Mouse (Mus musculus) lung, adult 2 months (tissue): ENCODE data around the gene Cpz. TPM values are rescaled to one million over a fixed set of nuclear protein-coding genes. Genes with fewer than 3 reads are reported as not detected.
A peak's percentile ranks its signal among the peaks of the same experiment; 100 is the strongest.

ENCODE experiments used
- DNase-seq: peaks from one replicate; pipeline ENCODE4 v3.0.0; 2022
- H3K4me1 ChIP-seq: fragments of 200-500 bp; 2 replicates; pipeline ENCODE4 v1.6.1; 2011; ENCODE audit warnings: low read length; ENCODE audit not compliant: control insufficient read depth, insufficient read depth
- H3K4me3 ChIP-seq: fragments of 200-500 bp; replicated peaks from 2 replicates; pipeline ENCODE3; 2011; ENCODE audit warnings: low read depth, mild to moderate bottlenecking, control low read depth, low read length; ENCODE audit errors: extremely low read depth
- CTCF ChIP-seq: fragments of 200-500 bp; IDR thresholded peaks from 2 replicates; pipeline ENCODE4 v1.5.1; 2011; ENCODE audit warnings: mild to moderate bottlenecking, low read length, control low read depth; ENCODE audit not compliant: insufficient read depth
- POLR2A ChIP-seq: fragments of 200-500 bp; IDR thresholded peaks from 2 replicates; pipeline ENCODE4 v1.6.1; 2011; ENCODE audit warnings: low read depth, mild to moderate bottlenecking, control low read depth, low read length, borderline replicate concordance; ENCODE audit errors: extremely low read depth
- WGBS: fragments of 180-500 bp; shearing (Covaris S2); methylation state at CpG from one replicate; pipeline ENCODE4 v1.1.7; 2018; 5-methylcytosine and 5-hydroxymethylcytosine counted together
- polyA plus RNA-seq: library from polyadenylated mRNA; depleted of rRNA; stranded (reverse); fragments of >200 nt; gene quantifications from 2 replicates; pipeline ENCODE4 v1.2.3, GENCODE M21; 2012

Gene Cpz
- polyA plus RNA-seq, 1 experiment = 6.0 TPM

- no peak for TF ChIP-seq POLR2A
- TF ChIP-seq CTCF = no peak
- no peak overlapping the region for H3K4me3 ChIP-seq
- WGBS = 69% methylated on average over 3 of the region's 3 CpGs
- no peak for DNase-seq
- no peaks in the 10 kb centered on the region for H3K4me1 ChIP-seq
These were observed 10.8 kb upstream of the Cpz start for GRCm38 (mm10) chr5:35536271-35536670.

GRCm38 (mm10) chr5:35531586-35531985 is 6.1 kb upstream of the Cpz start:
- 15% methylated on average over 10 of the region's 10 CpGs for WGBS
- Histone ChIP-seq H3K4me1 (no peaks in the 10 kb centered on the region), H3K4me3 (no peak overlapping the region)
- peak; percentile 23 for DNase-seq
- no peak for TF ChIP-seq CTCF
- TF ChIP-seq POLR2A = no peak

- TF ChIP-seq POLR2A = no peak
- peak; percentile 66 for TF ChIP-seq CTCF
- no peak for DNase-seq
- Histone ChIP-seq H3K4me1 (0 out of 2 replicates have a peak, but pooled peaks cover 2% of the 10 kb centered on the region), H3K4me3 (no peak overlapping the region)
- 19% methylated on average over 4 of the region's 4 CpGs for WGBS
These were observed 4.9 kb upstream of the Cpz start for GRCm38 (mm10) chr5:35530442-35530841.

- 69% methylated on average over 2 of the region's 2 CpGs for WGBS
- no peak for DNase-seq
- 0 out of 2 replicates have a peak, but pooled peaks cover 2% of the 10 kb centered on the region for H3K4me1 ChIP-seq
- TF ChIP-seq POLR2A (no peak), CTCF (no peak)
- no peak overlapping the region for H3K4me3 ChIP-seq
These were observed 1.1 kb downstream of the Cpz start for GRCm38 (mm10) chr5:35524381-35524780.

GRCm38 (mm10) chr5:35523735-35524134 is 1.8 kb downstream of the Cpz start:
- Histone ChIP-seq H3K4me1 (0 out of 2 replicates have a peak, but pooled peaks cover 2% of the 10 kb centered on the region), H3K4me3 (no peak overlapping the region)
- no peak for TF ChIP-seq POLR2A
- TF ChIP-seq CTCF = peak; percentile 72
- peak; percentile 58 for DNase-seq
- WGBS = 3% methylated on average over 5 of the region's 5 CpGs

- Histone ChIP-seq H3K4me1 (no peaks in the 10 kb centered on the region), H3K4me3 (no peak overlapping the region)
- TF ChIP-seq CTCF (no peak), POLR2A (no peak)
- WGBS = 74% methylated on average over 11 of the region's 11 CpGs
- no peak for DNase-seq
These were observed 8.7 kb downstream of the Cpz start for GRCm38 (mm10) chr5:35516781-35517180.

- TF ChIP-seq POLR2A = no peak
- peak; percentile 72 for TF ChIP-seq CTCF
- H3K4me1 ChIP-seq = no peaks in the 10 kb centered on the region
- 16% methylated on average over 5 of the region's 5 CpGs for WGBS
- H3K4me3 ChIP-seq = no peak overlapping the region
- peak; percentile 36 for DNase-seq
These were observed 14.9 kb downstream of the Cpz start for GRCm38 (mm10) chr5:35510589-35510988.

GRCm38 (mm10) chr5:35505016-35505415 is 20.5 kb downstream of the Cpz start:
- no peak overlapping the region for H3K4me3 ChIP-seq
- DNase-seq = no peak
- no peaks in the 10 kb centered on the region for H3K4me1 ChIP-seq
- WGBS = 47% methylated on average over 7 of the region's 7 CpGs
- TF ChIP-seq POLR2A (no peak), CTCF (no peak)

- Histone ChIP-seq H3K4me3 (no peak overlapping the region), H3K4me1 (no peaks in the 10 kb centered on the region)
- TF ChIP-seq POLR2A (no peak), CTCF (no peak)
- WGBS = 35% methylated on average over 7 of the region's 7 CpGs
- no peak for DNase-seq
These were observed 28.2 kb downstream of the Cpz start for GRCm38 (mm10) chr5:35497344-35497743.

- 19% methylated on average over 5 of the region's 5 CpGs for WGBS
- no peak for TF ChIP-seq CTCF
- TF ChIP-seq POLR2A = no peak
- no peaks in the 10 kb centered on the region for H3K4me1 ChIP-seq
- no peak overlapping the region for H3K4me3 ChIP-seq
- no peak for DNase-seq
These were observed 29.5 kb downstream of the Cpz start for GRCm38 (mm10) chr5:35495989-35496388.
